ENCODE assay signal across 17 mouse cellular contexts in genomic region chr1:153909963-153910291, GRCm38 (mm10). TPM values are rescaled to one million over a fixed set of nuclear protein-coding genes. Genes with fewer than 3 reads are reported as not detected.
DNase-seq lines count a peak whose midpoint lies in the region; ATAC-seq and TF ChIP-seq lines count a peak whose summit lies in the region.
"Had no signal": no experiment of that assay in that cellular context is flagged by ENCODE, and none has a peak within 500 bp of the region (broad histone marks: within the 10 kb centered on the region; RNA-seq: fewer than 3 reads in every experiment).

No protein-coding gene starts in this region.

- H3K36me3 ChIP-seq in kidney, postnatal 0 days (ENCODE audit: insufficient read depth, low read length), result peaks cover 35% of the 10 kb centered on the region
- peaks cover 51% of the 10 kb centered on the region for H3K36me3 ChIP-seq in G1E (replicated peaks)
- peaks cover 60% of the 10 kb centered on the region for H3K36me3 ChIP-seq in liver, embryonic 15.5 days (replicated peaks)
- peaks cover 68% of the 10 kb centered on the region for H3K36me3 ChIP-seq in forebrain, embryonic 10.5 days (replicated peaks)

- no peak for ATAC-seq in kidney, postnatal 0 days (replicated peaks; ENCODE audit: low FRiP score, low read depth)
- peak; percentile 67 for ATAC-seq in G1E (ENCODE audit: extremely low read depth, insufficient number of reproducible peaks, low FRiP score, poor library complexity, severe bottlenecking)
- peak; percentile 79 for ATAC-seq in liver, embryonic 15.5 days (ENCODE audit: insufficient read depth)
- no peak for ATAC-seq in activated CD4-positive, CD25-positive, alpha-beta regulatory T cell, adult 4 months
- ATAC-seq: CD4-positive, CD25-positive, alpha-beta regulatory T cell, adult 4 months had no signal

- H3K4me1 ChIP-seq in kidney, postnatal 0 days (replicated peaks; ENCODE audit: insufficient read depth, low read length), result 0 out of 2 replicates have a peak, but pooled peaks cover 3% of the 10 kb centered on the region
- peaks cover 31% of the 10 kb centered on the region for H3K4me1 ChIP-seq in G1E (ENCODE audit: insufficient read depth, low read depth, low read length)
- peaks cover 3% of the 10 kb centered on the region for H3K4me1 ChIP-seq in bone marrow, adult 2 months (ENCODE audit: control insufficient read depth, insufficient read depth, low read length)
- peaks cover 32% of the 10 kb centered on the region for H3K4me1 ChIP-seq in liver, embryonic 15.5 days (replicated peaks)
- H3K4me1 ChIP-seq in forebrain, embryonic 10.5 days, result no peaks in the 10 kb centered on the region

- no peak overlapping the region for H3K4me3 ChIP-seq in kidney, postnatal 0 days (replicated peaks; ENCODE audit: low read depth, low read length)
- no peak overlapping the region; the same call in 1 of the 2 replicates for H3K4me3 ChIP-seq in G1E (ENCODE audit: low read depth, low read length)
- H3K4me3 ChIP-seq in bone marrow, adult 2 months (replicated peaks; ENCODE audit: control insufficient read depth, low read depth, low read length), result no peak overlapping the region
- H3K4me3 ChIP-seq in liver, embryonic 15.5 days (replicated peaks), result no peak overlapping the region
- H3K4me3 ChIP-seq in forebrain, embryonic 10.5 days, result no peak overlapping the region

- H3K27me3 ChIP-seq in kidney, postnatal 0 days (ENCODE audit: insufficient read depth, low read length), result no peaks in the 10 kb centered on the region
- H3K27me3 ChIP-seq in G1E (ENCODE audit: insufficient read depth, low read length), result no peaks in the 10 kb centered on the region
- no peaks in the 10 kb centered on the region for H3K27me3 ChIP-seq in liver, embryonic 15.5 days
- no peaks in the 10 kb centered on the region for H3K27me3 ChIP-seq in forebrain, embryonic 10.5 days (ENCODE audit: poor library complexity, severe bottlenecking)

- no peaks in the 10 kb centered on the region for H3K9me3 ChIP-seq in kidney, postnatal 0 days (replicated peaks; ENCODE audit: low read length)
- H3K9me3 ChIP-seq in G1E (replicated peaks), result no peaks in the 10 kb centered on the region
- no peaks in the 10 kb centered on the region for H3K9me3 ChIP-seq in liver, embryonic 15.5 days (replicated peaks)
- H3K9me3 ChIP-seq in forebrain, embryonic 10.5 days, result no peaks in the 10 kb centered on the region

- WGBS in kidney, postnatal 0 days, result 66% methylated on average over 9 of the region's 9 CpGs
- WGBS in bone marrow, adult 2 months, result 34% methylated on average over 9 of the region's 9 CpGs
- whole genome bisulfite sequencing in liver, embryonic 15.5 days (ENCODE audit: insufficient replicate concordance), result 62% methylated on average over 9 of the region's 9 CpGs
- WGBS in forebrain, embryonic 10.5 days, result 94% methylated on average over 9 of the region's 9 CpGs

- no peak for TF ChIP-seq POLR2A in bone marrow, adult 2 months (IDR thresholded peaks at IDR 0.05; ENCODE audit: borderline replicate concordance, control insufficient read depth, low read depth, low read length)

- H3K4me2 ChIP-seq in kidney, postnatal 0 days (ENCODE audit: low read length), result no peak overlapping the region
- H3K4me2 ChIP-seq in liver, embryonic 15.5 days, result no peak overlapping the region; the same call in 1 of the 2 replicates
- H3K4me2 ChIP-seq: heart, embryonic 11.5 days had no signal

- H3K9ac ChIP-seq in kidney, postnatal 0 days (ENCODE audit: low read depth, low read length), result no peak overlapping the region
- H3K9ac ChIP-seq in liver, embryonic 15.5 days, result no peak overlapping the region

- H3K27ac ChIP-seq in kidney, postnatal 0 days, result peak overlapping the region; percentile 42; the same call in 1 of the 2 replicates
- peak overlapping the region; percentile 30; the same call in 1 of the 2 replicates for H3K27ac ChIP-seq in bone marrow, adult 2 months (ENCODE audit: control insufficient read depth, insufficient read depth, low read depth, low read length, poor library complexity)
- H3K27ac ChIP-seq in liver, embryonic 15.5 days (replicated peaks), result peak overlapping the region; percentile 42
- no peak overlapping the region for H3K27ac ChIP-seq in forebrain, embryonic 10.5 days

- DNase-seq in kidney, postnatal 0 days (ENCODE audit: low spot score), result no peak
- DNase-seq in kidney, adult 11 months, result no peak
- peak; percentile 16 for DNase-seq in G1E (ENCODE audit: low spot score)
- no peak for DNase-seq in forebrain, embryonic 10.5 days (ENCODE audit: extremely low spot score, low spot score)
- no peak for DNase-seq in c-Kit-positive CD71-positive TER-119-positive erythroid progenitor cells, embryonic 14.5 days (ENCODE audit: low spot score)
- DNase-seq: cerebellum, adult 8-10 months; heart, postnatal 4 days had no signal

- TF ChIP-seq CTCF in kidney, postnatal 0 days (IDR thresholded peaks at IDR 0.05; ENCODE audit: low read depth), result no peak
- TF ChIP-seq CTCF in G1E (IDR thresholded peaks at IDR 0.05; ENCODE audit: low read depth, low read length), result no peak
- no peak for TF ChIP-seq CTCF in bone marrow, adult 2 months (IDR thresholded peaks at IDR 0.05; ENCODE audit: control insufficient read depth, insufficient read depth, low read length)

RNA-seq across cellular contexts. Expression of gene Teddm2, which starts 9.9 kb away (rescaled TPM):
- polyA plus RNA-seq in kidney, postnatal 0 days (2015; fragmentation: Nextera tagmentation; extraction: Ambion mirVana), result 0.52 and 0.63 TPM in 2 replicates
- 0.75 TPM in 1 of 2 replicates, not detected in the other for total RNA-seq in G1E (2014; fragmentation: Nextera tagmentation)
- total RNA-seq in G1E (2017), result 0.06 and 0.44 TPM in 2 replicates
- polyA plus RNA-seq in G1E (2012), result 0.15 and 0.18 TPM in 2 replicates
- 1.8 and 2.1 TPM in 2 replicates for polyA plus RNA-seq in bone marrow, adult 2 months (2011; ENCODE audit: insufficient read depth, insufficient read length, low replicate concordance, missing spikeins)
- polyA plus RNA-seq in liver, embryonic 15.5 days (2015; fragmentation: Nextera tagmentation; extraction: Ambion mirVana), result 0.55 TPM in 2 replicates
- 0.33 and 0.39 TPM in 2 replicates for polyA plus RNA-seq in forebrain, embryonic 10.5 days (2016; fragmentation: Nextera tagmentation; extraction: Ambion mirVana)
- under 1 TPM; 0.29 to 0.54 TPM for polyA plus RNA-seq in activated CD4-positive, CD25-positive, alpha-beta regulatory T cell, adult 4 months (2017; shearing (Covaris generic))

RNA-seq across cellular contexts. Expression of gene Glul, which starts 10.2 kb away (rescaled TPM):
- 226 and 230 TPM in 2 replicates for polyA plus RNA-seq in kidney, postnatal 0 days (2015; fragmentation: Nextera tagmentation; extraction: Ambion mirVana)
- 143 and 151 TPM in 2 replicates for total RNA-seq in G1E (2014; fragmentation: Nextera tagmentation)
- 151 and 157 TPM in 2 replicates for total RNA-seq in G1E (2017)
- polyA plus RNA-seq in G1E (2012), result 54.0 and 70.2 TPM in 2 replicates
- polyA plus RNA-seq in bone marrow, adult 2 months (2011; ENCODE audit: insufficient read depth, insufficient read length, low replicate concordance, missing spikeins), result 101 and 115 TPM in 2 replicates
- 117 and 128 TPM in 2 replicates for polyA plus RNA-seq in liver, embryonic 15.5 days (2015; fragmentation: Nextera tagmentation; extraction: Ambion mirVana)
- polyA plus RNA-seq in forebrain, embryonic 10.5 days (2016; fragmentation: Nextera tagmentation; extraction: Ambion mirVana), result 129 and 136 TPM in 2 replicates
- polyA plus RNA-seq in activated CD4-positive, CD25-positive, alpha-beta regulatory T cell, adult 4 months (2017; shearing (Covaris generic)), result 10 to 100 TPM; 28.1 to 28.9 TPM

RNA-seq across cellular contexts. Expression of gene Teddm1a, which starts 18.4 kb away (rescaled TPM):
- polyA plus RNA-seq in kidney, postnatal 0 days (2015; fragmentation: Nextera tagmentation; extraction: Ambion mirVana), result not detected in 2 replicates
- total RNA-seq in G1E (2014; fragmentation: Nextera tagmentation) (not detected in 2 replicates), G1E (2017) (0.16 and 0.35 TPM in 2 replicates)
- polyA plus RNA-seq in G1E (2012), result not detected in 2 replicates
- not detected in 2 replicates for polyA plus RNA-seq in bone marrow, adult 2 months (2011; ENCODE audit: insufficient read depth, insufficient read length, low replicate concordance, missing spikeins)
- polyA plus RNA-seq in liver, embryonic 15.5 days (2015; fragmentation: Nextera tagmentation; extraction: Ambion mirVana), result not detected in 2 replicates
- polyA plus RNA-seq in forebrain, embryonic 10.5 days (2016; fragmentation: Nextera tagmentation; extraction: Ambion mirVana), result not detected in 2 replicates
- polyA plus RNA-seq in activated CD4-positive, CD25-positive, alpha-beta regulatory T cell, adult 4 months (2017; shearing (Covaris generic)), result under 1 TPM in 1 of 2 experiments, not detected in 1; 0.48 TPM
- total RNA-seq: heart, postnatal 4 days; layer of hippocampus, adult 8-10 months; left cerebral cortex, postnatal 25 days; neutrophil, adult 5-6 weeks had no signal
- polyA plus RNA-seq: brain, embryonic 14.5 days; heart, embryonic 11.5 days; spleen, adult 2 months had no signal

RNA-seq across cellular contexts. Expression of gene Teddm1b, which starts 35.8 kb away (rescaled TPM):
- polyA plus RNA-seq in kidney, postnatal 0 days (2015; fragmentation: Nextera tagmentation; extraction: Ambion mirVana), result 0.11 and 0.23 TPM in 2 replicates
- total RNA-seq in G1E (2014; fragmentation: Nextera tagmentation) (0.30 TPM in 1 of 2 replicates, not detected in the other), G1E (2017) (0.05 TPM in 1 of 2 replicates, not detected in the other)
- not detected in 2 replicates for polyA plus RNA-seq in G1E (2012)
- not detected in 2 replicates for polyA plus RNA-seq in bone marrow, adult 2 months (2011; ENCODE audit: insufficient read depth, insufficient read length, low replicate concordance, missing spikeins)
- 0.06 TPM in 2 replicates for polyA plus RNA-seq in liver, embryonic 15.5 days (2015; fragmentation: Nextera tagmentation; extraction: Ambion mirVana)
- polyA plus RNA-seq in forebrain, embryonic 10.5 days (2016; fragmentation: Nextera tagmentation; extraction: Ambion mirVana), result 0.60 and 0.61 TPM in 2 replicates
- polyA plus RNA-seq in activated CD4-positive, CD25-positive, alpha-beta regulatory T cell, adult 4 months (2017; shearing (Covaris generic)), result under 1 TPM in 1 of 2 experiments, not detected in 1; 0.17 TPM
- total RNA-seq: heart, postnatal 4 days; layer of hippocampus, adult 8-10 months; left cerebral cortex, postnatal 25 days; neutrophil, adult 5-6 weeks had no signal
- polyA plus RNA-seq: brain, embryonic 14.5 days; spleen, adult 2 months had no signal

Comparison
In these comparisons a context has a peak if more than half of its experiments do, and no peak if none do; other contexts are left out.
1. ATAC-seq: peak in G1E (single experiment) and liver, embryonic 15.5 days (single experiment); none in kidney, postnatal 0 days (single experiment) and activated CD4-positive, CD25-positive, alpha-beta regulatory T cell, adult 4 months (single experiment).